Mouse (Mus musculus): ENCODE results near the gene Spin1.

GRCm38 (mm10) chr13:51190336-51190735 lies 89.7 kb downstream of the Spin1 start:
- 0 out of 2 replicates have a peak, but pooled peaks have one; percentile 8 for TF ChIP-seq CTCF (IDR thresholded peaks at IDR 0.05; ENCODE audit: control insufficient read depth, insufficient read depth, low read length)
- no peak for TF ChIP-seq POLR2A (IDR thresholded peaks at IDR 0.05; ENCODE audit: borderline replicate concordance, control insufficient read depth, low read depth, low read length)

All from bone marrow, adult 2 months (tissue).